Mouse (Mus musculus) heart, embryonic 15.5 days (tissue): Measurements from ENCODE around the gene Olfr642. TPM values are rescaled to one million over a fixed set of nuclear protein-coding genes. Genes with fewer than 3 reads are reported as not detected.

ENCODE experiments used
- ATAC-seq: fragments of 200-750 bp; cut with Nextera tagmentation; replicated peaks from 2 replicates; pipeline ENCODE4 v1.8.0; 2017; ENCODE audit warnings: low read depth, moderate TSS enrichment; ENCODE audit not compliant: insufficient number of reproducible peaks, insufficient read depth, low FRiP score
- H3K27ac ChIP-seq: fragments of 300-500 bp; sonication (generic); 2 replicates; pipeline ENCODE4 v1.5.1; 2015; ENCODE audit warnings: mild to moderate bottlenecking, inconsistent platforms
- H3K27me3 ChIP-seq: fragments of 300-500 bp; sonication (generic); 2 replicates; pipeline ENCODE4 v1.6.1; 2015; ENCODE audit warnings: inconsistent platforms
- H3K36me3 ChIP-seq: fragments of 300-500 bp; sonication (generic); 2 replicates; pipeline ENCODE4 v1.6.1; 2015; ENCODE audit warnings: mild to moderate bottlenecking, inconsistent platforms
- H3K4me1 ChIP-seq: fragments of 300-500 bp; sonication (generic); replicated peaks from 2 replicates; pipeline ENCODE4 v1.6.1; 2015; ENCODE audit warnings: inconsistent platforms
- H3K4me2 ChIP-seq: fragments of 300-500 bp; sonication (generic); 2 replicates; pipeline ENCODE4 v1.6.1; 2015; ENCODE audit warnings: inconsistent platforms, mild to moderate bottlenecking, moderate library complexity
- H3K4me3 ChIP-seq: fragments of 300-500 bp; sonication (generic); 2 replicates; pipeline ENCODE4 v1.5.1; 2015; ENCODE audit warnings: mild to moderate bottlenecking, inconsistent platforms
- H3K9ac ChIP-seq: fragments of 300-500 bp; sonication (generic); 2 replicates; pipeline ENCODE4 v1.6.1; 2015; ENCODE audit warnings: mild to moderate bottlenecking, inconsistent platforms
- H3K9me3 ChIP-seq: fragments of 300-500 bp; sonication (generic); replicated peaks from 2 replicates; pipeline ENCODE4 v1.6.1; 2016; ENCODE audit warnings: inconsistent platforms
- WGBS: fragments of 180-500 bp; shearing (Covaris S2); methylation state at CpG from one replicate; pipeline ENCODE4 v1.1.7; 2015; ENCODE audit warnings: mixed read lengths; 5-methylcytosine and 5-hydroxymethylcytosine counted together
- polyA plus RNA-seq: library from polyadenylated mRNA; unstranded; fragments of >200 nt; fragmentation: Nextera tagmentation; extraction: Ambion mirVana; gene quantifications from 2 replicates; pipeline ENCODE4 v1.2.1, GENCODE M21; 2015

Olfr642 gene
- not detected in 2 replicates for polyA plus RNA-seq

GRCm38 (mm10) chr7:104052566-104052965 lies at the start of gene Olfr642:
TSS of gene Olfr642 (minus strand) at chr7:104052666.
- Histone ChIP-seq H3K9me3 (no peaks in the 10 kb centered on the region), H3K9ac (no peak within 1 kb of the TSS), H3K4me1 (no peaks in the 10 kb centered on the region), H3K36me3 (no peaks in the 10 kb centered on the region), H3K4me3 (no peak within 1 kb of the TSS), H3K27ac (no peak within 1 kb of the TSS), H3K4me2 (no peak within 1 kb of the TSS), H3K27me3 (no peaks in the 10 kb centered on the region)
- no peak for ATAC-seq
- 73% methylated on average over 1 of the region's 1 CpGs for WGBS

GRCm38 (mm10) chr7:104085365-104085764 lies 32.9 kb upstream of the Olfr642 start, which contains the start of gene Olfr645:
TSS of gene Olfr645 (minus strand) at chr7:104085465.
- no peaks in the 10 kb centered on the region for H3K36me3 ChIP-seq
- 70% methylated on average over 1 of the region's 1 CpGs for WGBS
- no peak within 1 kb of the TSS for H3K9ac ChIP-seq
- H3K27me3 ChIP-seq, result no peaks in the 10 kb centered on the region
- no peak within 1 kb of the TSS for H3K4me2 ChIP-seq
- H3K27ac ChIP-seq, result no peak within 1 kb of the TSS
- no peaks in the 10 kb centered on the region for H3K9me3 ChIP-seq
- H3K4me3 ChIP-seq, result no peak within 1 kb of the TSS
- H3K4me1 ChIP-seq, result no peaks in the 10 kb centered on the region
- no peak for ATAC-seq

DNA sequence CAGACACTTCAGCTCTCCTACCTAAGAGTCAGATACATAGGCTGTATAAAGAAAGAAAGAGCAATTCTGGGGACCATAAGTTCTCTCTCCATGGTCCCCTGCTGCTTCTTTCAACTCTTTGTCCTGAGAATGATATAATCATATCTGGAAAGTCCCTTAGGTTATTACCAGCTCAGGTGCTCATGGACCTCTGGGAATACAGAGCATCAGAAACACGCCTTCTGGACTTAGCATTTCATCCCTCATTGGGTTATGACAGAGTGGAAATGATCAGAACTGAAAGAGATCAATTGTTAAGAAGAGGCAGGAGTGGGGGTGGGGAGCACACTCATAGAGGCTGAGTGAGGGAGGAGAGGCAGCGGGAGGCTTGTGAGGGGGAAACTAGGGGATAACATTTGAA lies 19.3 kb upstream of the Olfr642 start, which contains the start of gene Olfr644:
Gene Olfr644, minus strand, starts transcription at position 101 of the 400 bp plus-strand sequence.
- H3K4me3 ChIP-seq, result no peak within 1 kb of the TSS
- H3K9ac ChIP-seq, result no peak within 1 kb of the TSS
- H3K27me3 ChIP-seq, result no peaks in the 10 kb centered on the region
- no peaks in the 10 kb centered on the region for H3K36me3 ChIP-seq
- ATAC-seq, result no peak
- H3K4me2 ChIP-seq, result no peak within 1 kb of the TSS
- 56% methylated on average over 2 of the region's 2 CpGs for WGBS
- H3K4me1 ChIP-seq, result no peaks in the 10 kb centered on the region
- no peaks in the 10 kb centered on the region for H3K9me3 ChIP-seq
- no peak within 1 kb of the TSS for H3K27ac ChIP-seq

- Histone ChIP-seq H3K4me2 (no peak within 1 kb of the TSS), H3K4me3 (no peak within 1 kb of the TSS), H3K9me3 (no peaks in the 10 kb centered on the region), H3K27ac (no peak within 1 kb of the TSS), H3K4me1 (no peaks in the 10 kb centered on the region), H3K36me3 (no peaks in the 10 kb centered on the region), H3K27me3 (no peaks in the 10 kb centered on the region), H3K9ac (no peak within 1 kb of the TSS)
- ATAC-seq, result no peak
- 37% methylated on average over 2 of the region's 2 CpGs for WGBS
Observed at GRCm38 (mm10) chr7:104061345-104061744, 8.9 kb upstream of the Olfr642 start, which contains the start of gene 4930516K23Rik. TSS of gene 4930516K23Rik (minus strand) at chr7:104061445.

- Histone ChIP-seq H3K36me3 (no peaks in the 10 kb centered on the region), H3K9me3 (no peaks in the 10 kb centered on the region), H3K4me2 (no peak overlapping the region), H3K9ac (no peak overlapping the region), H3K27ac (no peak overlapping the region), H3K4me3 (no peak overlapping the region), H3K27me3 (no peaks in the 10 kb centered on the region), H3K4me1 (no peaks in the 10 kb centered on the region)
- 81% methylated on average over 1 of the region's 1 CpGs for WGBS
- ATAC-seq, result no peak
Observed at GRCm38 (mm10) chr7:104059215-104059614, 6.7 kb upstream of the Olfr642 start.

DNA sequence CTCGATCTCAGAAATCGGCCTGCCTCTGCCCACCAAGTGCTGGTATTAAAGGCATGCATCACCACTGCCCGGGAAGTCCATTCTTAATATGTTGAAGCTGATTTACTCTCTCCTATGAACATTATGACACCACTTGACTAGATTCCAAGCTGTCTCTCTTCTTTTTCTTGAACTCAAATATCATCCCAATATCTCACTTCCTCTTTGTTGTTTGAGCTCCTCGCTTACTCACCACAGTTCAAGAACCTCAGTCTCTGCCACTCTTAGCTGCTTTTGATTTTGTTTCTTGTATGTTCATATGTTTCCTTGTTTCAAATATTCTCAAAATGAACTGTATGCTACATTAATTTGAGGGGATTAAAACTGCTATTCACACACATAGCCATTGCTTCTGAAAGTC lies 1.7 kb downstream of the Olfr642 start:
- WGBS, result 82% methylated on average over 4 of the region's 4 CpGs
- H3K4me1 ChIP-seq, result no peaks in the 10 kb centered on the region
- no peak for ATAC-seq

GRCm38 (mm10) chr7:104035145-104035544 lies 17.3 kb downstream of the Olfr642 start, which contains the start of gene Olfr641:
TSS of gene Olfr641 (plus strand) at chr7:104035445.
- no peak within 1 kb of the TSS for H3K4me3 ChIP-seq
- no peak within 1 kb of the TSS for H3K27ac ChIP-seq
- ATAC-seq, result no peak
- no peaks in the 10 kb centered on the region for H3K9me3 ChIP-seq
- no peak within 1 kb of the TSS for H3K9ac ChIP-seq
- WGBS, result 63% methylated on average over 1 of the region's 1 CpGs
- no peaks in the 10 kb centered on the region for H3K27me3 ChIP-seq
- no peak within 1 kb of the TSS for H3K4me2 ChIP-seq
- no peaks in the 10 kb centered on the region for H3K36me3 ChIP-seq
- no peaks in the 10 kb centered on the region for H3K4me1 ChIP-seq

More for the DNA sequence above, 1.7 kb downstream of the Olfr642 start:
- H3K4me3 ChIP-seq, result no peak overlapping the region
- no peak overlapping the region for H3K9ac ChIP-seq
- H3K27me3 ChIP-seq, result no peaks in the 10 kb centered on the region
- H3K36me3 ChIP-seq, result no peaks in the 10 kb centered on the region
- H3K4me2 ChIP-seq, result no peak overlapping the region
- no peaks in the 10 kb centered on the region for H3K9me3 ChIP-seq
- H3K27ac ChIP-seq, result no peak overlapping the region

GRCm38 (mm10) chr7:104026978-104027377 lies 25.5 kb downstream of the Olfr642 start:
- no peaks in the 10 kb centered on the region for H3K4me1 ChIP-seq
- no peak for ATAC-seq

DNA sequence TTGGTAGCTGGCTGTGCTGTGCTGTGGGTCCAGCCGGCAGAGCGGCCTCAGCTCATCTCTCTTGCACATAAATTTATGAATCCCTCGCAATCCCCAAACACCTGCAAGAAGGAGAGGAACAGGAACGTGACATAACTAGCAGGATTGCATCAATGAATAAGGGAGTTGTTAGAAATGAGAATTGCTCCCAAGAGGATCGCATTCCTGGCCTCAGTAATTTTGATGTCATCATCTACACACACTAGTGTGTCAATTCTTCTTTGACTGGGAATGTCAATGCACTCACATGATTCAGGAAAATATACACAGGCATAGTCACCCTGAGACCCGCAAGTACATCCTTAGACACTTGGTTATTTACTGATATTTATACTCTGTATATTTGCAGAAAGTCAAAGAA lies 27.0 kb downstream of the Olfr642 start, which contains the start of gene Olfr640:
Gene Olfr640, minus strand, starts transcription at position 101 of the 400 bp plus-strand sequence.
- Histone ChIP-seq H3K27me3 (no peaks in the 10 kb centered on the region), H3K4me2 (no peak within 1 kb of the TSS)
- no peak for ATAC-seq

More at GRCm38 (mm10) chr7:104026978-104027377, 25.5 kb downstream of the Olfr642 start:
- Histone ChIP-seq H3K27ac (no peak overlapping the region), H3K9ac (no peak overlapping the region), H3K27me3 (no peaks in the 10 kb centered on the region), H3K4me2 (no peak overlapping the region), H3K9me3 (no peaks in the 10 kb centered on the region), H3K4me3 (no peak overlapping the region), H3K36me3 (no peaks in the 10 kb centered on the region)
- WGBS, result 73% methylated on average over 3 of the region's 3 CpGs

GRCm38 (mm10) chr7:104021651-104022050 lies 30.8 kb downstream of the Olfr642 start:
- Histone ChIP-seq H3K9me3 (no peaks in the 10 kb centered on the region), H3K9ac (no peak overlapping the region), H3K4me2 (no peak overlapping the region), H3K27ac (no peak overlapping the region), H3K36me3 (no peaks in the 10 kb centered on the region), H3K4me3 (no peak overlapping the region), H3K4me1 (no peaks in the 10 kb centered on the region), H3K27me3 (no peaks in the 10 kb centered on the region)
- no peak for ATAC-seq
- 81% methylated on average over 6 of the region's 6 CpGs for WGBS

More for the DNA sequence above, 27.0 kb downstream of the Olfr642 start, which contains the start of gene Olfr640:
- Histone ChIP-seq H3K36me3 (no peaks in the 10 kb centered on the region), H3K27ac (no peak within 1 kb of the TSS), H3K4me1 (no peaks in the 10 kb centered on the region), H3K9ac (no peak within 1 kb of the TSS), H3K4me3 (no peak within 1 kb of the TSS), H3K9me3 (no peaks in the 10 kb centered on the region)
- WGBS, result 72% methylated on average over 6 of the region's 6 CpGs

GRCm38 (mm10) chr7:104018953-104019352 lies 33.5 kb downstream of the Olfr642 start:
- H3K9ac ChIP-seq, result no peak overlapping the region
- no peak overlapping the region for H3K27ac ChIP-seq
- H3K4me2 ChIP-seq, result no peak overlapping the region
- H3K27me3 ChIP-seq, result no peaks in the 10 kb centered on the region
- H3K36me3 ChIP-seq, result no peaks in the 10 kb centered on the region
- no peak overlapping the region for H3K4me3 ChIP-seq
- WGBS, result 71% methylated on average over 1 of the region's 1 CpGs
- no peaks in the 10 kb centered on the region for H3K4me1 ChIP-seq
- no peaks in the 10 kb centered on the region for H3K9me3 ChIP-seq
- ATAC-seq, result no peak

GRCm38 (mm10) chr7:104017203-104017602 lies 35.3 kb downstream of the Olfr642 start, which contains the start of gene Olfr639:
TSS of gene Olfr639 (minus strand) at chr7:104017303.
- Histone ChIP-seq H3K9me3 (no peaks in the 10 kb centered on the region), H3K36me3 (no peaks in the 10 kb centered on the region), H3K4me3 (no peak within 1 kb of the TSS), H3K27me3 (no peaks in the 10 kb centered on the region), H3K4me1 (no peaks in the 10 kb centered on the region), H3K4me2 (no peak within 1 kb of the TSS), H3K9ac (no peak within 1 kb of the TSS), H3K27ac (no peak within 1 kb of the TSS)
- ATAC-seq, result no peak
